Mouse (Mus musculus) neural tube, embryonic 14.5 days (tissue): Measurements from ENCODE around the gene Zpr1. TPM values are rescaled to one million over a fixed set of nuclear protein-coding genes. Genes with fewer than 3 reads are reported as not detected.

Experiments used
- ATAC-seq: fragments of 200-750 bp; cut with Nextera tagmentation; 2 replicates; pipeline ENCODE4 v1.8.0; 2017; ENCODE audit warnings: low read depth, mild to moderate bottlenecking, moderate TSS enrichment, moderate library complexity
- H3K27ac ChIP-seq: fragments of 300-500 bp; sonication (generic); 2 replicates; pipeline ENCODE4 v1.5.1; 2014; ENCODE audit warnings: low read depth, mild to moderate bottlenecking, control low read depth, low read length, moderate library complexity, mixed read lengths
- H3K27me3 ChIP-seq: fragments of 300-500 bp; sonication (generic); 2 replicates; pipeline ENCODE4 v1.6.1; 2014; ENCODE audit warnings: low read length; ENCODE audit not compliant: control insufficient read depth, insufficient read depth
- H3K36me3 ChIP-seq: fragments of 300-500 bp; sonication (generic); 2 replicates; pipeline ENCODE4 v1.6.1; 2014; ENCODE audit warnings: low read length, mixed read lengths; ENCODE audit not compliant: control insufficient read depth, insufficient read depth
- H3K4me1 ChIP-seq: fragments of 300-500 bp; sonication (generic); 2 replicates; pipeline ENCODE4 v1.6.1; 2014; ENCODE audit warnings: low read length; ENCODE audit not compliant: control insufficient read depth, insufficient read depth
- H3K4me2 ChIP-seq: fragments of 300-500 bp; sonication (generic); 2 replicates; pipeline ENCODE4 v1.6.1; 2014; ENCODE audit warnings: mild to moderate bottlenecking, low read depth, low read length, control low read depth
- H3K4me3 ChIP-seq: fragments of 300-500 bp; sonication (generic); 2 replicates; pipeline ENCODE4 v1.5.1; 2014; ENCODE audit warnings: low read depth, low read length, control low read depth, mixed read lengths
- H3K9ac ChIP-seq: fragments of 300-500 bp; sonication (generic); replicated peaks from 2 replicates; pipeline ENCODE4 v1.6.1; 2014; ENCODE audit warnings: low read depth, mild to moderate bottlenecking, control low read depth, low read length, mixed read lengths
- H3K9me3 ChIP-seq: fragments of 300-500 bp; sonication (generic); 2 replicates; pipeline ENCODE4 v1.6.1; 2016; ENCODE audit warnings: low read length; ENCODE audit not compliant: control insufficient read depth
- WGBS: fragments of 180-500 bp; shearing (Covaris S2); extraction: QIAGEN DNeasy Blood & Tissue Kit; methylation state at CpG from one replicate; pipeline ENCODE4 v1.1.7; 2014; 5-methylcytosine and 5-hydroxymethylcytosine counted together
- polyA plus RNA-seq: library from polyadenylated mRNA; unstranded; fragments of >200 nt; fragmentation: Nextera tagmentation; extraction: Ambion mirVana; gene quantifications from 2 replicates; pipeline ENCODE4 v1.2.1, GENCODE M21; 2014

Zpr1 gene
- polyA plus RNA-seq, 1 experiment from 2014 or later = 55.0 TPM

DNA sequence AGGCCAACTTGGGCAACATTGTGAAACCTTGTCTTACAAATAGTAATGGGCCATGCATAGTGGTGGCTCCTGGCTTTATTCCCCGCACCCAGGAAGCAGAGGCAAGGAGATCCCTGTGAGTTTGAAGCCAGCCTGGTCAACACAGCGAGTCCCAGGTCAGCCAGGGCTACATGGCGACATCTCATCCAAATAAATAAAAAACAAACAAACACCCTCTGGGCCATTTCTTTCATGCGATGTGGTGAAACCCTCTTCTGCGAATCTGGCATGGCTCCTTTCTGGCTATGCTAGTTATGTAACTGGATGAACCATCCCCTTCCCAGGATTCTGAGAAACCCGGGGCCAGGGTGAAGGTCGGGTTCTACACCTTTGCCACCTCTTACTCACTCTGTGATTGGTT is 16.7 kb upstream of the Zpr1 start:
- H3K4me3 ChIP-seq = no peak overlapping the region
- H3K27ac ChIP-seq = no peak overlapping the region
- 91% methylated on average over 7 of the region's 7 CpGs for WGBS
- H3K9ac ChIP-seq = no peak overlapping the region
- H3K4me1 ChIP-seq = no peaks in the 10 kb centered on the region
- no peaks in the 10 kb centered on the region for H3K36me3 ChIP-seq
- no peak overlapping the region for H3K4me2 ChIP-seq
- ATAC-seq = no peak
- H3K9me3 ChIP-seq = no peaks in the 10 kb centered on the region
- no peaks in the 10 kb centered on the region for H3K27me3 ChIP-seq

DNA sequence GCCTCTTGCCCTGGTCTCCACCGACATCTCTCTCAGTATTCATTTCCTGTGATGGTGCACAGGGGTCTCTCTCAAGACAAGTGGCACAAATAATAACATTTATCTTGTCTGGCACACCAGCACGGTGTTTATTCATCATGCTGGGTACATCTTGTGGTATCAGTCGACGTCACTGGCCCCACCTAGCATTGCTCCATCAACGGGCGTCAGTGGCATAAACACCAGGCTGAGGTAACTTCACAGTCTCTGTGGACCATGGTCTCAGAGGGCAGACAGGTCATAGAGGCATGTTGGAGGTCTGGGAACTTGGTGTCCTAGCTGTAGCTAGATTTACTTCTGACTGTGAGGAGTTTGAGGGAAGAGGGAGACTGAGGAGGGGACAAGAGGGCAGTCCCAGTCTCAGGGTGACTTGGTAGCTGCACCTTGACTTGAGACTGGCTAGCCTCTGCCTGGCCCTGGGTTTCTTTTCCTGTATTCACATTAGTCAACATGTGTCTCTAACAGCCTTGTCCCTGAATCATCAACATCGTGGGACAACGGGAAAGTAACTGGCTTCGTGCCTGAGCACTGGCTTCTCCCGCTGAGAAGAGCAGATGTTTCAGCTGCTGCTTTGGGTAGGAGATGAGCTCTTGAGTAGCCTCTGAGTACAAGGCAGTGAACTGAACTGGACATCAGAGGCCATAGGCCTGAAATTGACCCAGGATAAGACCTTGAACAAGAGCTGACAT is 16.0 kb upstream of the Zpr1 start:
- no peak for ATAC-seq
- H3K27ac ChIP-seq = no peak overlapping the region
- H3K4me2 ChIP-seq = no peak overlapping the region
- WGBS = 87% methylated on average over 10 of the region's 10 CpGs
- H3K9ac ChIP-seq = no peak overlapping the region
- no peaks in the 10 kb centered on the region for H3K27me3 ChIP-seq
- no peaks in the 10 kb centered on the region for H3K9me3 ChIP-seq
- no peaks in the 10 kb centered on the region for H3K4me1 ChIP-seq
- no peaks in the 10 kb centered on the region for H3K36me3 ChIP-seq
- H3K4me3 ChIP-seq = no peak overlapping the region

DNA sequence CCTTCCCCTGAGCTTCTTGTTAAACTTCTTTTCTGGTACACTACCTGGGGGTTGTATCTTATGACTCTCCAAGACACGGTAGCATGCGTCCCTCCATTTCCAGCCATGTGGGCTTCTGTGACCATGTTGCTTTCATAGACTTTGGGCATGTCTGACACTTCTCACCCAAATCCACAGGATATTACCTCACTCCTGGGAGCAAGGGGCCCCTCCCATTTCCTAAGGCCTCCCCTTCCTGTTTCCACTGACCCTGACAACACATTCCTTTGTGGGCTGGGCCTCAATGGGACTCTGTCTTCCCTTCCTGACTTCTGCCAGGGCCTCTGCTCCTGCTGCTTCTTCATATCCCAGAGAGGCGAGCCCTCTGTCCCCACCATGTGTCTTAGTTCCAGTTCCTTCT is 15.3 kb upstream of the Zpr1 start:
- no peaks in the 10 kb centered on the region for H3K36me3 ChIP-seq
- H3K4me3 ChIP-seq = no peak overlapping the region
- 93% methylated on average over 3 of the region's 3 CpGs for WGBS
- no peaks in the 10 kb centered on the region for H3K4me1 ChIP-seq
- no peak overlapping the region for H3K4me2 ChIP-seq
- no peak for ATAC-seq
- H3K9me3 ChIP-seq = no peaks in the 10 kb centered on the region
- no peak overlapping the region for H3K9ac ChIP-seq
- no peak overlapping the region for H3K27ac ChIP-seq
- no peaks in the 10 kb centered on the region for H3K27me3 ChIP-seq

DNA sequence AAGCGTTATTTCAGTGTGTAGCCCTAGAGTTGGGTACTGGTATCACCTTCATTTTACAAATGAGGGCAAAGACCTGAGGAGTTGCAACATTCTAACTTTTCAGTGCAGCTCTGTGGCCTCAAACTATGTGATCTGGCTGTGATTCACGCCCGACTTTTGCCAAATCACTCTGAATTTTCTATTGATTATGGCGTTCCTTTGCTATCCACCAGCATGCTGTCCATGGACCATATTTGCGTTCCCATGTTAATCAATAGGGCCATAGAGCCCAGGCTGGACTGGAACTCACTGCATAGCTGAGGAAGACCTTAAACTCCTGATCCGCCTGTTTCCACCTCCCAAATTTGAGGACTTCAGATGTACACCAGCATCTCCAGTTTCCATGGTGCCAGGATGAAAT is 13.8 kb upstream of the Zpr1 start:
- WGBS = 91% methylated on average over 6 of the region's 6 CpGs
- no peaks in the 10 kb centered on the region for H3K36me3 ChIP-seq
- H3K9me3 ChIP-seq = no peaks in the 10 kb centered on the region
- H3K4me2 ChIP-seq = no peak overlapping the region
- no peaks in the 10 kb centered on the region for H3K27me3 ChIP-seq
- H3K27ac ChIP-seq = no peak overlapping the region
- no peak overlapping the region for H3K9ac ChIP-seq
- no peak for ATAC-seq
- no peak overlapping the region for H3K4me3 ChIP-seq
- H3K4me1 ChIP-seq = no peaks in the 10 kb centered on the region

DNA sequence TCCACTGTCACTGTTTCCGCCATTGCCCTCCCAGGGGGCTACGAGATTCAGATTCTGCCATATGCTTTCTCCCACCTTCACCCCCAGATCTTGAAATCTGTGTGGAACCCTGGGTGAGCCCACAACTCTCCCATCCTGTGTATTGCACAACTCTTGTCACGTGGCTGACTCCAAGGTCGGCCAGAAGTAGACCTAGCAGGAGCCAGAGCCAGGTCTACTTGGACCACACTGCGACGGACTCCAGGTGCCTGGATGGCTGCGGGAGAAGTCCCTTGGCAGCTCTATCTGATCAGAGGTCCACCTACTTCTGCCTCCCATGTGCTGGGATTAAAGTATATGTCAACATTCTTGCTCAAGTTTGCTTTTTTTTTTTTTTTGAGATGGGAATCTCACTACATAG is 11.7 kb upstream of the Zpr1 start:
- no peak for ATAC-seq
- Histone ChIP-seq H3K4me2 (no peak overlapping the region), H3K9ac (no peak overlapping the region), H3K9me3 (no peaks in the 10 kb centered on the region), H3K36me3 (no peaks in the 10 kb centered on the region), H3K4me3 (no peak overlapping the region), H3K4me1 (no peaks in the 10 kb centered on the region), H3K27ac (no peak overlapping the region), H3K27me3 (no peaks in the 10 kb centered on the region)
- WGBS = 89% methylated on average over 7 of the region's 7 CpGs

DNA sequence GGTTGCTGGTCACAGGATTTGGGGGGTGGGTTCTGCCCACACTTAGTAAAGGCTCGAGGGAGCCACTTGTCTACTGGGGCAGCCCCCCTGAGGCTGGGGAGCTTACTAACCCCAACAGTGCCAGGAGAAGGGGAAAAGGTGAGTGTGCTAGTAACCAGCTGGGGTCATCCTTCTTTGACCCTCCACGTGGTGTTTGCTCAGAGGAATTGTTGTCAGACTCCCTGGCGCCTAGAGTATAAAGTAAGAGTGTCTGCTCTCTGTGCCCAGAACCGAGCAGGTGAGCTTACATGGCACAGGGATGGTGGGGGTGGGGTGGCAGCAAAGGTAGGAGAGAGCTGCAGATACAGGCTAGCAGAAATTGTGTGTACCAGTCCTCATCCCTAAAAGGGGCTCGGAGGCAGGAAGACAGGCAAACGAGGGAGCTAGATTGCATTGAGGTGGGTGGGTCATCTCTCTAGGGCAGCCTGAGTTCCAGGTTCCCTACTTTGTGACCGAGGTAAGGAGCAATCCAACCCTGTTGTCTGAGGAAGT is 4.5 kb upstream of the Zpr1 start, which contains the start of gene Apoa5:
Apoa5 (plus strand) TSS at position 291 of the 531 bp plus-strand sequence.
- Histone ChIP-seq H3K9ac (no peak within 1 kb of the TSS), H3K9me3 (no peaks in the 10 kb centered on the region), H3K4me1 (no peaks in the 10 kb centered on the region), H3K27me3 (no peaks in the 10 kb centered on the region), H3K36me3 (no peaks in the 10 kb centered on the region), H3K4me3 (no peak within 1 kb of the TSS), H3K4me2 (no peak within 1 kb of the TSS), H3K27ac (no peak within 1 kb of the TSS)
- ATAC-seq = no peak
- WGBS = 61% methylated on average over 7 of the region's 7 CpGs

DNA sequence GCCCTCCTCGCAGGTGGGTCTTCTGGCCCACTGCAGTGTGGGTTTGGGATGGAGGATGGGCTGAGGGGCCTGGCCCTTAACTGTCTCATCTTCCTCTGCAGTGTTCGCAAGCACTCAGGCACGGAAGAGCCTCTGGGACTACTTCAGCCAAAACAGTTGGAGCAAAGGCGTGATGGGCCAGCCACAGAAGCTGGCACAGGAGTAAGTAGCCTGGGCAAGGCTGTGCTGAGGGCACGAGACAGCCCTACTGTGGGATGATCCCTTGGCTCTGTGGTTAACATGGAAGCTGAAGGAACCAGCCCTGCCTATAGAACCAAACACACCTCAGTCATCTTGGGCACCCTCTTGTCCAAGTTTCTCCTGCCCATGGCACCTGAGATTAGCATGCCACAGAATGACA is 3.7 kb upstream of the Zpr1 start:
- Histone ChIP-seq H3K9ac (no peak overlapping the region), H3K27ac (no peak overlapping the region), H3K36me3 (no peaks in the 10 kb centered on the region), H3K4me2 (no peak overlapping the region), H3K9me3 (no peaks in the 10 kb centered on the region), H3K4me1 (peaks cover 6% of the 10 kb centered on the region), H3K4me3 (no peak overlapping the region), H3K27me3 (no peaks in the 10 kb centered on the region)
- WGBS = 88% methylated on average over 5 of the region's 5 CpGs
- no peak for ATAC-seq

DNA sequence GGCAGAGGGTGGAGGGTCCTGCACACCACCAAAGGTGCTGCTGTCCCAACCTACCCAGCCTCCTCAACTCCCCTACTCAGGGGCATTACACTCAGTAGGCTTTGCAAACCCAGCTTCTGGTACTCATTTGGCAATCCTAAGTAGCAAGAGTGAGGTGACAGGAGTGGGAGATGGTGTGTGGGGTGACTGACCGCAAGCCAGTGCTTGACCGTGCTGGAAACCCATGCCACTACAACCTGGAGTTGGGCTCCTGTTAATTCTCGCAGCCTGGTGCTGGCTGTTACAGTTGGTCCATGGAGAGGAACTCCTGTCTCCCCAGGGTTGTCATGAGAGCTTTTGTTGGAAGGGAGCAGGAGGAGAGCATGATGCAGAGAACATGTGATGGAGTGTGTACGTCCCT is 2.1 kb upstream of the Zpr1 start:
- Histone ChIP-seq H3K9me3 (no peaks in the 10 kb centered on the region), H3K27me3 (no peaks in the 10 kb centered on the region), H3K27ac (no peak overlapping the region), H3K36me3 (peaks cover 5% of the 10 kb centered on the region; the same call in 1 of the 2 replicates), H3K4me1 (peaks cover 6% of the 10 kb centered on the region), H3K4me2 (no peak overlapping the region), H3K4me3 (no peak overlapping the region), H3K9ac (no peak overlapping the region)
- ATAC-seq = no peak
- 98% methylated on average over 4 of the region's 4 CpGs for WGBS

DNA sequence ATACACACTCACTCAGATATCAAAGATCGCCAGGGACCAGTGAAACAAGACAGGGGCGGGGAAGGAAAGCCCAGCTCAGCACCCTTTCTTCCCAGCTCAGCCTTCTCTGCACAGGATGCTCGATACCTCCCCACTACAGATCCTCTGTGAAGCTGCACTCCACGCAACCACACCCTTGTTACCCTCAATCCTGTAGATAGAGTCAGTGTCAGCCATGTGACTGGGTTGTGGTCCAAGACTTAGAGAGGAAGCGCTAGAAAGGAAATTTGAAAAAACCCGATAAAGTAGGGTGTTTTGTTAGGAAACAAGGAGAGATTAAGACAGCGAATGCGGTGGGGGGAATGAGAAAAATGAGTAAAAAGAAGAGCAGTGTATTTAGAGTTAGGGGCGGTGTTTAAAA is 794 bp upstream of the Zpr1 start:
- 87% methylated on average over 9 of the region's 9 CpGs for WGBS
- ATAC-seq = no peak
- H3K27ac ChIP-seq = no peak overlapping the region
- peaks cover 6% of the 10 kb centered on the region for H3K4me1 ChIP-seq
- H3K27me3 ChIP-seq = no peaks in the 10 kb centered on the region
- H3K4me3 ChIP-seq = no peak overlapping the region
- peaks cover 17% of the 10 kb centered on the region for H3K36me3 ChIP-seq
- H3K9ac ChIP-seq = no peak overlapping the region
- no peaks in the 10 kb centered on the region for H3K9me3 ChIP-seq
- no peak overlapping the region; the same call in 1 of the 2 replicates for H3K4me2 ChIP-seq
